Mouse (Mus musculus): ENCODE data around the gene Hbq1b. TPM values are rescaled to one million over a fixed set of nuclear protein-coding genes. Genes with fewer than 3 reads are reported as not detected.

Gene Hbq1b
- polyA plus RNA-seq, 2 experiments: 127 to 157 TPM

DNA sequence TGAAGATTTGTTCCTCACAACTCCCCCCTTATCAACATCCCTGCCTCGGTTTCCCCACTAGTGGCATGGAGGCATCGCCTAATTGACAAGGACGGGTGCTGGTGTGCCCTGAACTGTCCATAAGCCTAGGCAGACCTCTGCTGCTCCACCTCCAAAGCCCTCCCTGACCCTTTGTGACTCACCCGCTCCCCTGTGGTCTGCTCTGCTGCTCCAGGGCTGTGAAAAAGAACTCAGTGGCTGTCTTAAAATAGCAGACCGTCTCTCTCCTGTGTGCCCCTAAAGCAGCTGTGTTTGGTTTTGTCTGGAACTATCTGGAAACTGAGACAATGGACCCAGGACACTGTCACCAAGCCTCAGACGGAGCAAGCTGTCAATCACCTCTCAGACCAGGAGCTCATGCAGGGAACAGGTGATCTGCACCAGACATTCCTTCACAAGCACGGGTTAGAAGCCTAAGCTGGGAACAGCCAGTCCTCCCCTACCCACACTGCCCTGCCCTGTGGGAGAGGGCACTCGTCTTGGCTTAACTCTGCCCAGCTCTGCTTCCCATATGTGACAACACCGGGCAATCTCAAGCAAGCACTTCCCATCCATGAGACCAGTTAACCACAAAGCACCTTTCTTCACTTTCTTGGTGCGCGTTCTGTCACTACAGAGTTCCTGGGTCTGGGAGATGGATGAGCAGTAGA lies 33.9 kb downstream of the Hbq1b start:
- TF ChIP-seq CTCF (IDR thresholded peaks at IDR 0.05; ENCODE audit: low read depth) (no peak), EP300 (IDR thresholded peaks at IDR 0.05; ENCODE audit: low read depth) (no peak)
- ATAC-seq (ENCODE audit: insufficient read depth) (peak; percentile 40), DNase-seq (ENCODE audit: low read depth in 3 of 3, low spot score in 3 of 3) (no peak)
- Histone ChIP-seq H3K9me3 (ENCODE audit: control insufficient read depth, low read length) (no peaks in the 10 kb centered on the region), H3K4me2 (ENCODE audit: low read depth) (no peak overlapping the region), H3K27ac (no peak overlapping the region; the same call in 1 of the 2 replicates), H3K4me1 (replicated peaks; ENCODE audit: control insufficient read depth in 2 of 2, insufficient read depth in 2 of 2, low read length in 1 of 2) (peaks cover 2 to 4% of the 10 kb centered on the region in 2 experiments; a peak in 3 of 4 replicates), H3K9ac (replicated peaks) (no peak overlapping the region), H3K27me3 (ENCODE audit: control insufficient read depth, insufficient read depth, low read length) (no peaks in the 10 kb centered on the region; the same call in 1 of the 2 replicates), H3K36me3 (replicated peaks; ENCODE audit: control insufficient read depth, insufficient read depth, low read depth) (no peaks in the 10 kb centered on the region), H3K4me3 (ENCODE audit: insufficient read depth in 1 of 2, low read depth in 2 of 2, low read length in 2 of 2) (no peak overlapping the region)
- 54% methylated on average over 11 of the region's 11 CpGs for WGBS (ENCODE audit: insufficient replicate concordance)

- DNase-seq (ENCODE audit: low read depth in 3 of 3, low spot score in 3 of 3): peak; percentile 70 to 78 (median 73)
Measured at GRCm38 (mm10) chr11:32321196-32321565, 34.4 kb downstream of the Hbq1b start.

GRCm38 (mm10) chr11:32324609-32325008 lies 37.8 kb downstream of the Hbq1b start:
- Histone ChIP-seq H3K9me3 (ENCODE audit: control insufficient read depth, low read length) (no peaks in the 10 kb centered on the region), H3K27ac (no peak overlapping the region), H3K4me2 (ENCODE audit: low read depth) (peak overlapping the region; percentile 49), H3K4me1 (replicated peaks; ENCODE audit: control insufficient read depth in 2 of 2, insufficient read depth in 2 of 2, low read length in 1 of 2) (peaks cover 2 to 4% of the 10 kb centered on the region in 2 experiments; a peak in 3 of 4 replicates), H3K36me3 (replicated peaks; ENCODE audit: control insufficient read depth, insufficient read depth, low read depth) (no peaks in the 10 kb centered on the region), H3K9ac (replicated peaks) (peak overlapping the region; percentile 33), H3K27me3 (ENCODE audit: control insufficient read depth, insufficient read depth, low read length) (no peaks in the 10 kb centered on the region; the same call in 1 of the 2 replicates), H3K4me3 (ENCODE audit: insufficient read depth in 1 of 2, low read depth in 2 of 2, low read length in 2 of 2) (peak overlapping the region in 1 of 2 experiments; percentile 10; a peak in 1 of 4 replicates)
- TF ChIP-seq EP300 (IDR thresholded peaks at IDR 0.05; ENCODE audit: low read depth): no peak
- peak; percentile 98 for TF ChIP-seq CTCF (IDR thresholded peaks at IDR 0.05; ENCODE audit: low read depth)
- 12% methylated on average over 15 of the region's 15 CpGs for whole genome bisulfite sequencing (ENCODE audit: insufficient replicate concordance)
- ATAC-seq (ENCODE audit: insufficient read depth) (peak; percentile 73), DNase-seq (ENCODE audit: low read depth in 3 of 3, low spot score in 3 of 3) (peak; percentile 60 to 67 (median 67))

More at GRCm38 (mm10) chr11:32321196-32321565, 34.4 kb downstream of the Hbq1b start:
- Histone ChIP-seq H3K9me3 (ENCODE audit: control insufficient read depth, low read length) (no peaks in the 10 kb centered on the region), H3K4me1 (replicated peaks; ENCODE audit: control insufficient read depth in 2 of 2, insufficient read depth in 2 of 2, low read length in 1 of 2) (peaks cover 2 to 4% of the 10 kb centered on the region in 2 experiments; a peak in 3 of 4 replicates), H3K27me3 (ENCODE audit: control insufficient read depth, insufficient read depth, low read length) (no peaks in the 10 kb centered on the region; the same call in 1 of the 2 replicates), H3K27ac (no peak overlapping the region; the same call in 1 of the 2 replicates), H3K4me3 (ENCODE audit: insufficient read depth in 1 of 2, low read depth in 2 of 2, low read length in 2 of 2) (no peak overlapping the region), H3K9ac (replicated peaks) (no peak overlapping the region), H3K4me2 (ENCODE audit: low read depth) (no peak overlapping the region), H3K36me3 (replicated peaks; ENCODE audit: control insufficient read depth, insufficient read depth, low read depth) (no peaks in the 10 kb centered on the region)
- TF ChIP-seq EP300 (IDR thresholded peaks at IDR 0.05; ENCODE audit: low read depth) (no peak; the same call in 1 of the 2 replicates), CTCF (IDR thresholded peaks at IDR 0.05; ENCODE audit: low read depth) (peak; percentile 99)
- peak; percentile 77 for ATAC-seq (ENCODE audit: insufficient read depth)
- 22% methylated on average over 8 of the region's 8 CpGs for WGBS (ENCODE audit: insufficient replicate concordance)

DNA sequence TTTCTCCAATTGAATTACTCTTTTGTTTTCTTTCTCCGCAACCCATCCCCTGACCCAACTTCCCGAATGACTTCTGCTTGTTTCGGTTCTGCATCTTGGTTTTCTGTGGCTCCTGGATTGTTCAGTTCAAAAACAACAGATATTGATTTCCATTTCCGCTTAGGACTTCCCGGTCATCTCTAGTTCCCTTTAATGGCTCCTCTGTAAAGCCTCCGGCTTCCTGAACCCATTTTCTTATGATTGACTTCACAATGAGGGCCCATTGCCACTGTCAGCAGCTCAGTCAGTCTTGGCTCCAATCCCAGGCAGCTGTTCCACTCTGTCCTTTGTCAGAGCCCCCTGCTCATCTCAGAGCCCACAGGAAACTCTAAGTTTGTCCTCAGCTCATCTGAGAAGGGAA lies 44.3 kb downstream of the Hbq1b start:
- Histone ChIP-seq H3K27ac (no peak overlapping the region), H3K9ac (replicated peaks) (no peak overlapping the region), H3K4me1 (replicated peaks; ENCODE audit: control insufficient read depth in 2 of 2, insufficient read depth in 2 of 2, low read length in 1 of 2) (0 out of 4 replicates have a peak, but pooled peaks cover 0 to 3% of the 10 kb centered on the region in 2 experiments), H3K27me3 (ENCODE audit: control insufficient read depth, insufficient read depth, low read length) (no peaks in the 10 kb centered on the region), H3K9me3 (ENCODE audit: control insufficient read depth, low read length) (no peaks in the 10 kb centered on the region), H3K36me3 (replicated peaks; ENCODE audit: control insufficient read depth, insufficient read depth, low read depth) (no peaks in the 10 kb centered on the region), H3K4me2 (ENCODE audit: low read depth) (no peak overlapping the region), H3K4me3 (ENCODE audit: insufficient read depth in 1 of 2, low read depth in 2 of 2, low read length in 2 of 2) (no peak overlapping the region)
- ATAC-seq (ENCODE audit: insufficient read depth) (no peak), DNase-seq (ENCODE audit: low read depth in 3 of 3, low spot score in 3 of 3) (no peak)
- TF ChIP-seq EP300 (IDR thresholded peaks at IDR 0.05; ENCODE audit: low read depth): no peak
- TF ChIP-seq CTCF (IDR thresholded peaks at IDR 0.05; ENCODE audit: low read depth): no peak
- 24% methylated on average over 6 of the region's 6 CpGs for WGBS (ENCODE audit: insufficient replicate concordance)

DNA sequence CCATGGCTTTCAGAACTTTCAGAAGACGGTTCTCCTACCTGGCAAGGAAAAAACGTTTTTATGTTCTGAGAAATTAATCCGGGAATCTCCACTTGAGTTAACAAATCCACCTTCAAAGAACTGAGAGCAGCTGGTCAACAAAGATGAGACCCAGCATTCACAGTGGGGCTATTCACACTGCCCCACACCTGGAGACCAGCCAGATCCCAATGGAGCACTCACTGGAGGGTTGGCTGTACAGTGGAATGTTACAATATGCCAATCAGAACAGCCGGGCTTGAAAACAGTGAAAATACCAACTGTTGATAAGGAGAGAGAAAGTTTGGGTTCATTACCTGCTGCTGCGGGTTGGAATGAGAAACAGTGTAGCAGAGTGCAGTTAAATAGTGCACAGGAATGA lies 45.1 kb downstream of the Hbq1b start:
- 47% methylated on average over 5 of the region's 5 CpGs for WGBS (ENCODE audit: insufficient replicate concordance)
- H3K36me3 ChIP-seq (replicated peaks; ENCODE audit: control insufficient read depth, insufficient read depth, low read depth): no peaks in the 10 kb centered on the region
- H3K9me3 ChIP-seq (ENCODE audit: control insufficient read depth, low read length): no peaks in the 10 kb centered on the region
- TF ChIP-seq EP300 (IDR thresholded peaks at IDR 0.05; ENCODE audit: low read depth) (no peak), CTCF (IDR thresholded peaks at IDR 0.05; ENCODE audit: low read depth) (no peak)
- ATAC-seq (ENCODE audit: insufficient read depth): no peak
- no peak overlapping the region for H3K4me3 ChIP-seq (ENCODE audit: insufficient read depth in 1 of 2, low read depth in 2 of 2, low read length in 2 of 2)
- no peaks in the 10 kb centered on the region for H3K27me3 ChIP-seq (ENCODE audit: control insufficient read depth, insufficient read depth, low read length)
- no peak overlapping the region for H3K4me2 ChIP-seq (ENCODE audit: low read depth)
- H3K27ac ChIP-seq: no peak overlapping the region
- DNase-seq (ENCODE audit: low read depth in 3 of 3, low spot score in 3 of 3): no peak
- 0 out of 4 replicates have a peak, but pooled peaks cover 0 to 3% of the 10 kb centered on the region in 2 experiments for H3K4me1 ChIP-seq (replicated peaks; ENCODE audit: control insufficient read depth in 2 of 2, insufficient read depth in 2 of 2, low read length in 1 of 2)
- no peak overlapping the region for H3K9ac ChIP-seq (replicated peaks)

Data from liver, embryonic 14.5 days (tissue).